Mouse (Mus musculus) CH12.LX (cell line): ENCODE measurements around the gene Sf3a2. TPM values are rescaled to one million over a fixed set of nuclear protein-coding genes. Genes with fewer than 3 reads are reported as not detected.
A peak's percentile ranks its signal among the peaks of the same experiment; 100 is the strongest.

Experiments
- DNase-seq: peaks from one replicate; pipeline ENCODE4 v3.0.0-alpha.2; 2013; ENCODE audit errors: extremely low read depth
- H3K27ac ChIP-seq: 2 replicates; pipeline ENCODE4 v1.5.1; 2012; ENCODE audit warnings: low read depth, mild to moderate bottlenecking, control low read depth, moderate library complexity; ENCODE audit not compliant: insufficient read depth
- H3K27me3 ChIP-seq: replicated peaks from 2 replicates; pipeline ENCODE3; 2012; ENCODE audit warnings: inconsistent platforms
- H3K36me3 ChIP-seq, 2 experiments: replicated peaks in 1 of 2; 2 replicates each; pipeline versions ENCODE3 to v1.6.1; 2012; ENCODE audit warnings: inconsistent platforms in 1 of 2, low read length in 1 of 2, mild to moderate bottlenecking in 1 of 2, mixed read lengths in 1 of 2, moderate library complexity in 1 of 2; ENCODE audit not compliant: control insufficient read depth in 1 of 2, insufficient read depth in 1 of 2
- H3K4me1 ChIP-seq, 2 experiments: 2 replicates each; pipeline ENCODE4 v1.6.1; 2012; ENCODE audit warnings: inconsistent platforms in 1 of 2, moderate library complexity in 1 of 2; ENCODE audit not compliant: insufficient read depth in 2 of 2, control insufficient read depth in 1 of 2
- H3K4me2 ChIP-seq: 2 replicates; pipeline ENCODE4 v1.6.1; 2012; ENCODE audit warnings: low read depth, mild to moderate bottlenecking, control low read depth; ENCODE audit not compliant: poor library complexity, insufficient read depth, severe bottlenecking
- H3K4me3 ChIP-seq, 3 experiments: fragments of 150-350 bp in 1 of 3; sonication (generic) in 1 of 3; replicated peaks in 1 of 3; 2 replicates each; pipeline versions ENCODE3 to v1.5.1; 2011 to 2012; ENCODE audit warnings: low read depth in 2 of 3, low read length in 2 of 3, mild to moderate bottlenecking in 2 of 3, moderate library complexity in 2 of 3, control low read depth in 1 of 3, improper control_type of control experiment in 1 of 3, inconsistent platforms in 1 of 3, mixed read lengths in 1 of 3; ENCODE audit not compliant: poor library complexity in 1 of 3
- H3K79me2 ChIP-seq: replicated peaks from 2 replicates; pipeline ENCODE4 v1.6.1; 2012; ENCODE audit warnings: mild to moderate bottlenecking, moderate library complexity; ENCODE audit not compliant: control insufficient read depth, poor library complexity, insufficient read depth, severe bottlenecking; ENCODE audit errors: extremely low read depth
- H3K9ac ChIP-seq: 2 replicates; pipeline ENCODE4 v1.6.1; 2012; ENCODE audit warnings: low read depth, mild to moderate bottlenecking, control low read depth, moderate library complexity; ENCODE audit not compliant: insufficient read depth
- H3K9me3 ChIP-seq: replicated peaks from 2 replicates; pipeline ENCODE3; 2012; ENCODE audit warnings: low read length, inconsistent platforms, mixed read lengths
- BHLHE40 ChIP-seq: IDR thresholded peaks from 2 replicates; pipeline ENCODE4 v1.6.1; 2011; ENCODE audit warnings: mild to moderate bottlenecking, low read depth, low read length, improper control_type of control experiment
- CHD1 ChIP-seq: IDR thresholded peaks from 2 replicates; pipeline ENCODE4 v1.6.1; 2012; ENCODE audit warnings: low read depth, low read length, improper control_type of control experiment, inconsistent platforms
- CHD2 ChIP-seq: IDR thresholded peaks from 2 replicates; pipeline ENCODE4 v1.6.1; 2011; ENCODE audit warnings: low read length, improper control_type of control experiment
- CTCF ChIP-seq, 2 experiments: IDR thresholded peaks in 1 of 2; conservative IDR thresholded peaks in 1 of 2; 2 replicates each; pipeline ENCODE4 v1.5.1; 2011 to 2012; ENCODE audit warnings: low read depth in 2 of 2, low read length in 2 of 2, improper control_type of control experiment in 1 of 2, inconsistent platforms in 1 of 2, mild to moderate bottlenecking in 1 of 2, moderate library complexity in 1 of 2
- E2F4 ChIP-seq: IDR thresholded peaks from 2 replicates; pipeline ENCODE4 v1.6.1; 2011; ENCODE audit warnings: low read depth, low read length, improper control_type of control experiment; ENCODE audit not compliant: insufficient replicate concordance
- ELF1 ChIP-seq: IDR thresholded peaks from 2 replicates; pipeline ENCODE4 v1.6.1; 2014; ENCODE audit warnings: low read depth, mild to moderate bottlenecking, inconsistent platforms, low read length, improper control_type of control experiment
- EP300 ChIP-seq: IDR thresholded peaks from 2 replicates; pipeline ENCODE4 v1.6.1; 2011; ENCODE audit warnings: low read length, improper control_type of control experiment
- ETS1 ChIP-seq: conservative IDR thresholded peaks from 2 replicates; pipeline ENCODE4 v1.6.1; 2012; ENCODE audit warnings: low read depth, mild to moderate bottlenecking, inconsistent platforms, low read length, improper control_type of control experiment, moderate library complexity
- HCFC1 ChIP-seq: IDR thresholded peaks from 2 replicates; pipeline ENCODE4 v1.6.1; 2012; ENCODE audit warnings: low read depth, mild to moderate bottlenecking, inconsistent platforms, low read length, improper control_type of control experiment
- IRF4 ChIP-seq: IDR thresholded peaks from 2 replicates; pipeline ENCODE4 v1.6.1; 2014; ENCODE audit warnings: low read depth, mild to moderate bottlenecking, inconsistent platforms, low read length, improper control_type of control experiment
- JUN ChIP-seq: IDR thresholded peaks from 2 replicates; pipeline ENCODE4 v1.6.1; 2011; ENCODE audit warnings: low read depth, mild to moderate bottlenecking, low read length, improper control_type of control experiment, moderate library complexity; ENCODE audit not compliant: insufficient read depth
- MAFK ChIP-seq: IDR thresholded peaks from 2 replicates; pipeline ENCODE4 v1.6.1; 2011; ENCODE audit warnings: low read length, improper control_type of control experiment; ENCODE audit not compliant: insufficient replicate concordance
- MAX ChIP-seq: IDR thresholded peaks from 2 replicates; pipeline ENCODE4 v1.6.1; 2011; ENCODE audit warnings: low read length, improper control_type of control experiment
- MAZ ChIP-seq: IDR thresholded peaks from 2 replicates; pipeline ENCODE4 v1.6.1; 2012; ENCODE audit warnings: low read depth, mild to moderate bottlenecking, inconsistent platforms, low read length, improper control_type of control experiment, moderate library complexity
- MEF2A ChIP-seq: IDR thresholded peaks from 2 replicates; pipeline ENCODE4 v1.6.1; 2014; ENCODE audit warnings: low read depth, mild to moderate bottlenecking, inconsistent platforms, low read length, improper control_type of control experiment, borderline replicate concordance
- MXI1 ChIP-seq: IDR thresholded peaks from 2 replicates; pipeline ENCODE4 v1.6.1; 2011; ENCODE audit warnings: mild to moderate bottlenecking, low read depth, low read length, improper control_type of control experiment
- MYC ChIP-seq: IDR thresholded peaks from 2 replicates; pipeline ENCODE4 v1.6.1; 2011; ENCODE audit warnings: low read depth, mild to moderate bottlenecking, improper control_type of control experiment, low read length
- NRF1 ChIP-seq: IDR thresholded peaks from 2 replicates; pipeline ENCODE4 v1.6.1; 2014; ENCODE audit warnings: low read depth, mild to moderate bottlenecking, inconsistent platforms, low read length, improper control_type of control experiment, moderate library complexity
- PAX5 ChIP-seq: IDR thresholded peaks from 2 replicates; pipeline ENCODE4 v1.6.1; 2012; ENCODE audit warnings: low read length, inconsistent platforms, mixed read lengths
- RAD21 ChIP-seq: IDR thresholded peaks from 2 replicates; pipeline ENCODE4 v1.6.1; 2011; ENCODE audit warnings: low read depth, mild to moderate bottlenecking, low read length, improper control_type of control experiment, moderate library complexity
- RCOR1 ChIP-seq: conservative IDR thresholded peaks from 2 replicates; pipeline ENCODE4 v1.6.1; 2012; ENCODE audit warnings: low read depth, mild to moderate bottlenecking, inconsistent platforms, low read length, improper control_type of control experiment
- SIN3A ChIP-seq: IDR thresholded peaks from 2 replicates; pipeline ENCODE4 v1.6.1; 2012; ENCODE audit warnings: low read length, improper control_type of control experiment, inconsistent platforms
- SMC3 ChIP-seq: IDR thresholded peaks from 2 replicates; pipeline ENCODE4 v1.6.1; 2011; ENCODE audit warnings: low read depth, low read length, improper control_type of control experiment
- TBP ChIP-seq: conservative IDR thresholded peaks from 2 replicates; pipeline ENCODE4 v1.6.1; 2011; ENCODE audit warnings: low read depth, low read length, improper control_type of control experiment
- TCF12 ChIP-seq: IDR thresholded peaks from 2 replicates; pipeline ENCODE4 v1.6.1; 2014; ENCODE audit warnings: low read depth, mild to moderate bottlenecking, inconsistent platforms, low read length, improper control_type of control experiment
- UBTF ChIP-seq: IDR thresholded peaks from 2 replicates; pipeline ENCODE4 v1.6.1; 2012; ENCODE audit warnings: low read depth, mild to moderate bottlenecking, inconsistent platforms, low read length, improper control_type of control experiment, moderate library complexity
- USF1 ChIP-seq: IDR thresholded peaks from 2 replicates; pipeline ENCODE4 v1.6.1; 2014; ENCODE audit warnings: low read depth, mild to moderate bottlenecking, inconsistent platforms, low read length, improper control_type of control experiment
- ZC3H11A ChIP-seq: IDR thresholded peaks from 2 replicates; pipeline ENCODE4 v1.6.1; 2012; ENCODE audit warnings: low read depth, mild to moderate bottlenecking, inconsistent platforms, low read length, improper control_type of control experiment
- ZKSCAN1 ChIP-seq: IDR thresholded peaks from 2 replicates; pipeline ENCODE4 v1.6.1; 2012; ENCODE audit warnings: low read depth, inconsistent platforms, low read length, improper control_type of control experiment, borderline replicate concordance
- ZMIZ1 ChIP-seq: IDR thresholded peaks from 2 replicates; pipeline ENCODE4 v1.6.1; 2012; ENCODE audit warnings: low read depth, mild to moderate bottlenecking, inconsistent platforms, low read length, improper control_type of control experiment
- dilution Hi-C: fragments of 300-500 bp; cut with MboI; formaldehyde crosslinking; loops from 2 replicates; pipeline ENCODE4 v1.14.3; 2020; ENCODE audit warnings: low sequenced_read_pairs; ENCODE audit not compliant: extremely low pct_unique_long_range_greater_than_20kb, extremely low pct_ligation_motif_present
- in situ Hi-C: fragments of 300-500 bp; cut with MboI; formaldehyde crosslinking; loops from 3 replicates; pipeline ENCODE4 v1.14.3; 2019; ENCODE audit warnings: low sequenced_read_pairs, low pct_ligation_motif_present, low pct_unique_long_range_greater_than_20kb, mixed read lengths
- polyA plus RNA-seq: library from polyadenylated mRNA; unstranded; fragments of >175 nt; gene quantifications from 2 replicates; pipeline ENCODE4 v1.2.1, GENCODE M21; 2012; ENCODE audit warnings: low read depth; ENCODE audit not compliant: insufficient read length
- total RNA-seq, 2 experiments: library from RNA; depleted of rRNA; stranded (reverse); fragments of 300-350 nt in 1 of 2; fragments of >200 nt in 1 of 2; gene quantifications; 2 replicates each; pipeline ENCODE4 v1.2.3; 2012 to 2014

Gene Sf3a2
- total and polyA plus RNA-seq, 3 experiments, result 12.4 to 153 (median 29.0) TPM

DNA sequence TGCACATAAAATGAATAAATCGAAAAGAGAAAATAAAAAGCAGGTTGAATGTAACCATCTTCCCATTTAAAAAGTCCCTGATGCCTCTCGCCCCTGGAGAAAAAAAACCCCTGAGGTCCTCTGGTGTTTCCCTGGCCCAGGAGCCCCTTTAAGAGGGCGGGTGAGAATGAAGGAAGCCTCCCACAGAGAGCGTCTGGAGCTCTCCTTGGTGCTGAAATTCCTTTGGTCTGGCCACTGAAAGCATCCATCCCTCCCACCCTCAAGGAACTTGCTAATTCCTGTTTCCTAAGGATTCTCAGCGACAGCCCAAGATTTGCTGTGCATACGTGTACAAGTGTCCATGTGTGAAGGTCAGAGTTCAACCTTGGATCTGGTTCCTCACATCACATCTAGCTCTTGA, 49.4 kb upstream of the Sf3a2 start:
- H3K27ac ChIP-seq, result no peak overlapping the region
- in situ Hi-C loops, result loop anchor here (5.0 kb wide), 2 partner anchors 129 to 249 kb away; no protein-coding TSS in a partner anchor
- H3K4me2 ChIP-seq, result no peak overlapping the region
- dilution Hi-C loops, result no loop called here
- H3K9ac ChIP-seq, result no peak overlapping the region
- peaks cover 4 to 29% of the 10 kb centered on the region in 2 experiments; a peak in 2 of 4 replicates for H3K4me1 ChIP-seq
- no peaks in the 10 kb centered on the region for H3K36me3 ChIP-seq
- H3K27me3 ChIP-seq, result no peaks in the 10 kb centered on the region
- peak; percentile 65 for DNase-seq
- H3K9me3 ChIP-seq, result no peaks in the 10 kb centered on the region
- no peak for TF ChIP-seq BHLHE40
- 0 out of 2 replicates have a peak, but pooled peaks have one; percentile 26 for TF ChIP-seq MXI1
- no peak for TF ChIP-seq USF1
- TF ChIP-seq ZKSCAN1, result no peak
- peak; percentile 81; the same call in 1 of the 2 replicates for TF ChIP-seq SIN3A
- no peak for TF ChIP-seq RCOR1
- TF ChIP-seq CTCF (conservative IDR thresholded peaks at IDR 0.05 in 1 of 2, IDR thresholded peaks at IDR 0.05 in 1 of 2; ENCODE audit: low read depth in 2 of 2, low read length in 2 of 2), result no peak
- TF ChIP-seq EP300, result no peak
- TF ChIP-seq CHD2, result no peak
- no peak for TF ChIP-seq JUN
- H3K79me2 ChIP-seq, result no peaks in the 10 kb centered on the region
- no peak overlapping the region for H3K4me3 ChIP-seq

DNA sequence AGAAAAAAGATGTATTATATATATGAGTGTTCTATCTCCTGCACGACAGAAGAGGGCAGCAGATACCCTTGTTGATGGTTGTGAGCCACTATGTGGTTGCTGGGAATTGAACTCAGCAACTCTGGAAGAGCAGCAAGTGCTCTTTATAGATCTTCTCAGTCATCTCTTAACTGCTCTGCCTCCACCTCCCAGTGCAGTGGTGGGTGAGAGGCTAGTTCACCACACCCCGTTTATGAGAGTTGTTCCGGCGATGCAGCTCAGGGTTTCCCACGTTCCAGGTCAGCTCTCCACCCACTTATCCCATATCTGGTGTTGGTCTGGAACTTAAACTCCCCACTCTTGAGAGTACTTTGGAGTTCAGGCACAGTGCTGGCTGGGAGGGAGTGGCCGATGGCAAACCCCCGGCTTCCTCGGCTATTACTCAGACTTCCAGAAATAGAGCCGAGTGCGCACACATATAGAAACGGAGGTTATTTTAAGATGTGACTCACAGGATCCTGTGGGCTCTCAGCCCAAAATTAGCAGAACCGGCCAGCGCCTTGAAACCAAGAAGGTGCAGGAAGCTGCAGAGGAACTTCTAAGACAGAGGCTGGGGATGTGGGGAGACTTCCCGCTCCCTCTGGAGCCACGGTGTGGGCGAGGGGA, 46.7 kb upstream of the Sf3a2 start:
- H3K9me3 ChIP-seq, result no peaks in the 10 kb centered on the region
- H3K36me3 ChIP-seq, result no peaks in the 10 kb centered on the region
- DNase-seq, result peak; percentile 87
- dilution Hi-C loops (no loop called here), in situ Hi-C loops (no loop called here)
- peak overlapping the region; percentile 79 for H3K4me2 ChIP-seq
- H3K27ac ChIP-seq, result peak overlapping the region; percentile 56
- peak overlapping the region; percentile 41 for H3K9ac ChIP-seq
- H3K4me1 ChIP-seq, result peaks cover 7 to 27% of the 10 kb centered on the region in 2 experiments
- no peaks in the 10 kb centered on the region for H3K27me3 ChIP-seq
- peak overlapping the region in 2 of 3 experiments; percentile 28 to 42 for H3K4me3 ChIP-seq
- peaks cover 12% of the 10 kb centered on the region for H3K79me2 ChIP-seq
- TF ChIP-seq CHD1 (peak; percentile 83), MAFK (peak; percentile 40; the same call in 1 of the 2 replicates), MXI1 (0 out of 2 replicates have a peak, but pooled peaks have one; percentile 61), NRF1 (no peak), TCF12 (peak; percentile 59; the same call in 1 of the 2 replicates), ELF1 (peak; percentile 52), E2F4 (0 out of 2 replicates have a peak, but pooled peaks have one; percentile 5), UBTF (0 out of 2 replicates have a peak, but pooled peaks have one; percentile 50), PAX5 (no peak), SMC3 (peak; percentile 45), MEF2A (peak; percentile 100), MAZ (no peak), RCOR1 (peak; percentile 89), MYC (no peak), ZC3H11A (no peak), IRF4 (peak; percentile 83), RAD21 (peak; percentile 75), TBP (0 out of 2 replicates have a peak, but pooled peaks have one; percentile 38), HCFC1 (no peak; the same call in none of the 2 replicates), ETS1 (peak; percentile 93), SIN3A (peak; percentile 45; the same call in 1 of the 2 replicates), CTCF (conservative IDR thresholded peaks at IDR 0.05 in 1 of 2, IDR thresholded peaks at IDR 0.05 in 1 of 2; ENCODE audit: low read depth in 2 of 2, low read length in 2 of 2) (peak in 1 of 2 experiments; percentile 75; a peak in 2 of 4 replicates), CHD2 (peak; percentile 66), MAX (peak; percentile 55; the same call in 1 of the 2 replicates), ZMIZ1 (0 out of 2 replicates have a peak, but pooled peaks have one; percentile 29)
